Comparison of ENCODE assay signal across 8 mouse cellular contexts in the genomic region with DNA sequence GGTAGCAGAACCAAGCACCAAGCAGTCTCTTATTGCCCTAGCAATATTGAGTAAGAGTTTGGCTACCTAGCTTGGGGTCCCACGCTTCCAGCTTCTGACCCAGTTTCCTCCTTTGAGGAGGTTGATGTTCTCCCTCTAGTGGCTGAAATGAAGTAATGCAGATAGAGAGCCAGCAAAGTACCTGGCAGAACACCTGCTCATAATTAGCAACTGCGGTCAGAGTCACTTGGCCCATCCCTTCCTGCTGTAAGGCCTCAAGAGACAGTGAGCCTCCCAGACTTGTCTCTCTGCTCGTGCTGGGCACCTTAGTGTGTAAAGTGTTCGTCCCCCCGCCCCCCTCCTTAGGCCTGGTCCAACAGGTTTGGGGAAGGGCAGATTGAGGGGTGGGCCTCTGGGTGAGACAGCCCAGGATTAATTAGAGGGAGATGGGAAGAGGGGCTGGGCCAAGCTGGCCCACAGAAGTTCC. TPM values are rescaled to one million over a fixed set of nuclear protein-coding genes. Genes with fewer than 3 reads are reported as not detected.
DNase-seq lines count a peak whose midpoint lies in the region; ATAC-seq and TF ChIP-seq lines count a peak whose summit lies in the region.

No protein-coding gene starts in this region.

- H3K27ac ChIP-seq in kidney, postnatal 0 days, result no peak overlapping the region
- no peak overlapping the region for H3K27ac ChIP-seq in forebrain, postnatal 0 days (ENCODE audit: low read depth, low read length)

- no peak overlapping the region for H3K4me2 ChIP-seq in kidney, postnatal 0 days (ENCODE audit: low read length)
- no peak overlapping the region for H3K4me2 ChIP-seq in forebrain, postnatal 0 days (ENCODE audit: low read depth)

- H3K9me3 ChIP-seq in kidney, postnatal 0 days (replicated peaks; ENCODE audit: low read length), result no peaks in the 10 kb centered on the region
- no peaks in the 10 kb centered on the region for H3K9me3 ChIP-seq in forebrain, postnatal 0 days (ENCODE audit: low read length)

- H3K27me3 ChIP-seq in kidney, postnatal 0 days (ENCODE audit: insufficient read depth, low read length), result peaks cover 17% of the 10 kb centered on the region
- peaks cover 22% of the 10 kb centered on the region for H3K27me3 ChIP-seq in forebrain, postnatal 0 days (ENCODE audit: insufficient read depth, low read length)

- DNase-seq in kidney, postnatal 0 days (ENCODE audit: low spot score), result peak; percentile 75
- no peak for DNase-seq in kidney, adult 11 months
- DNase-seq in R1 (ENCODE audit: low read depth, low spot score), result peak; percentile 85
- peak; percentile 53 for DNase-seq in forebrain, postnatal 0 days
- no peak for DNase-seq in layer of hippocampus, adult 8-10 months (ENCODE audit: low spot score in 2 of 2)
- no peak for DNase-seq in layer of hippocampus, postnatal 14 days (ENCODE audit: low spot score in 2 of 2)

- peaks cover 6% of the 10 kb centered on the region; the same call in 1 of the 2 replicates for H3K4me1 ChIP-seq in kidney, postnatal 0 days (replicated peaks; ENCODE audit: insufficient read depth, low read length)
- H3K4me1 ChIP-seq in forebrain, postnatal 0 days (ENCODE audit: insufficient read depth), result no peaks in the 10 kb centered on the region

- TF ChIP-seq CTCF in kidney, postnatal 0 days (IDR thresholded peaks at IDR 0.05; ENCODE audit: low read depth), result peak; percentile 83
- TF ChIP-seq CTCF in forebrain, postnatal 0 days (IDR thresholded peaks at IDR 0.05; ENCODE audit: low read depth), result peak; percentile 78

- WGBS in kidney, postnatal 0 days, result 13% methylated on average over 5 of the region's 5 CpGs
- 12% methylated on average over 5 of the region's 5 CpGs for WGBS in forebrain, postnatal 0 days

- no peak; the same call in 1 of the 2 replicates for ATAC-seq in kidney, postnatal 0 days (replicated peaks; ENCODE audit: low FRiP score, low read depth)
- ATAC-seq in forebrain, postnatal 0 days, result 0 out of 2 replicates have a peak, but pooled peaks have one; percentile 20
- peak; percentile 74 for ATAC-seq in megakaryocyte progenitor cell, adult 5-6 weeks (replicated peaks; ENCODE audit: poor library complexity)
- ATAC-seq in frontal cortex, adult (ENCODE audit: low TSS enrichment), result no peak

- peaks cover 20% of the 10 kb centered on the region; the same call in 1 of the 2 replicates for H3K36me3 ChIP-seq in kidney, postnatal 0 days (ENCODE audit: insufficient read depth, low read length)
- H3K36me3 ChIP-seq in forebrain, postnatal 0 days (ENCODE audit: insufficient read depth), result peaks cover 19% of the 10 kb centered on the region

- no peak overlapping the region for H3K9ac ChIP-seq in kidney, postnatal 0 days (ENCODE audit: low read depth, low read length)
- H3K9ac ChIP-seq in forebrain, postnatal 0 days, result no peak overlapping the region

- no peak overlapping the region for H3K4me3 ChIP-seq in kidney, postnatal 0 days (replicated peaks; ENCODE audit: low read depth, low read length)
- H3K4me3 ChIP-seq in forebrain, postnatal 0 days (ENCODE audit: low read depth, low read length), result no peak overlapping the region

RNA-seq across cellular contexts. Expression of a gene that starts 4.3 kb away (rescaled TPM):
- polyA plus RNA-seq in kidney, postnatal 0 days (2015; fragmentation: Nextera tagmentation; extraction: Ambion mirVana), result 2.1 and 2.4 TPM in 2 replicates
- total RNA-seq in forebrain, postnatal 0 days (2014; rRNA removed), result 0.14 TPM in 1 of 2 replicates, not detected in the other
- 0.12 TPM in 1 of 2 replicates, not detected in the other for polyA plus RNA-seq in forebrain, postnatal 0 days (2015; fragmentation: Nextera tagmentation; extraction: Ambion mirVana)
- total RNA-seq in megakaryocyte progenitor cell, adult 5-6 weeks (2015), result not detected in 2 replicates
- not detected in 2 replicates for total RNA-seq in megakaryocyte progenitor cell, adult 5-6 weeks (2017)
- not detected for total RNA-seq in layer of hippocampus, adult 8-10 months (2022)
- total RNA-seq in layer of hippocampus, postnatal 14 days (2021), result not detected

RNA-seq across cellular contexts. Expression of a gene that starts 8.8 kb away (rescaled TPM):
- 116 and 120 TPM in 2 replicates for polyA plus RNA-seq in kidney, postnatal 0 days (2015; fragmentation: Nextera tagmentation; extraction: Ambion mirVana)
- 82.3 and 84.6 TPM in 2 replicates for total RNA-seq in forebrain, postnatal 0 days (2014; rRNA removed)
- 198 and 215 TPM in 2 replicates for polyA plus RNA-seq in forebrain, postnatal 0 days (2015; fragmentation: Nextera tagmentation; extraction: Ambion mirVana)
- 39.1 and 42.7 TPM in 2 replicates for total RNA-seq in megakaryocyte progenitor cell, adult 5-6 weeks (2015)
- 17.8 and 20.2 TPM in 2 replicates for total RNA-seq in megakaryocyte progenitor cell, adult 5-6 weeks (2017)
- 100 to 1,000 TPM; 104 to 122 (median 108) TPM for total RNA-seq in layer of hippocampus, adult 8-10 months (2022)
- total RNA-seq in layer of hippocampus, postnatal 14 days (2021), result 100 to 1,000 TPM; 127 to 131 TPM

RNA-seq across cellular contexts. Expression of a gene that starts 9.1 kb away (rescaled TPM):
- polyA plus RNA-seq in kidney, postnatal 0 days (2015; fragmentation: Nextera tagmentation; extraction: Ambion mirVana), result 32.3 and 35.5 TPM in 2 replicates
- total RNA-seq in forebrain, postnatal 0 days (2014; rRNA removed), result 14.7 and 18.2 TPM in 2 replicates
- 18.0 and 21.1 TPM in 2 replicates for polyA plus RNA-seq in forebrain, postnatal 0 days (2015; fragmentation: Nextera tagmentation; extraction: Ambion mirVana)
- 32.3 and 33.4 TPM in 2 replicates for total RNA-seq in megakaryocyte progenitor cell, adult 5-6 weeks (2015)
- total RNA-seq in megakaryocyte progenitor cell, adult 5-6 weeks (2017), result 45.7 and 51.2 TPM in 2 replicates
- 1 to 10 TPM; 7.0 to 8.6 (median 7.4) TPM for total RNA-seq in layer of hippocampus, adult 8-10 months (2022)
- total RNA-seq in layer of hippocampus, postnatal 14 days (2021), result 10 to 100 TPM in 1 of 2 experiments, 1 to 10 TPM in 1; 9.5 to 12.2 TPM

RNA-seq across cellular contexts. Expression of a gene that starts 12.7 kb away (rescaled TPM):
- 47.0 and 50.0 TPM in 2 replicates for polyA plus RNA-seq in kidney, postnatal 0 days (2015; fragmentation: Nextera tagmentation; extraction: Ambion mirVana)
- total RNA-seq in forebrain, postnatal 0 days (2014; rRNA removed), result 1.4 and 3.9 TPM in 2 replicates
- polyA plus RNA-seq in forebrain, postnatal 0 days (2015; fragmentation: Nextera tagmentation; extraction: Ambion mirVana), result 2.0 and 3.6 TPM in 2 replicates
- total RNA-seq in megakaryocyte progenitor cell, adult 5-6 weeks (2015), result 3.6 and 4.3 TPM in 2 replicates
- 5.9 and 7.9 TPM in 2 replicates for total RNA-seq in megakaryocyte progenitor cell, adult 5-6 weeks (2017)
- total RNA-seq in layer of hippocampus, adult 8-10 months (2022), result 1 to 10 TPM; 6.4 to 9.8 (median 7.4) TPM
- 10 to 100 TPM in 1 of 2 experiments, 1 to 10 TPM in 1; 9.5 to 10.1 TPM for total RNA-seq in layer of hippocampus, postnatal 14 days (2021)

RNA-seq across cellular contexts. Expression of a gene that starts 14.5 kb away (rescaled TPM):
- 131 and 155 TPM in 2 replicates for polyA plus RNA-seq in kidney, postnatal 0 days (2015; fragmentation: Nextera tagmentation; extraction: Ambion mirVana)
- 0.31 and 1.8 TPM in 2 replicates for total RNA-seq in forebrain, postnatal 0 days (2014; rRNA removed)
- polyA plus RNA-seq in forebrain, postnatal 0 days (2015; fragmentation: Nextera tagmentation; extraction: Ambion mirVana), result 0.39 and 0.76 TPM in 2 replicates
- total RNA-seq in megakaryocyte progenitor cell, adult 5-6 weeks (2015), result not detected in 2 replicates
- total RNA-seq in megakaryocyte progenitor cell, adult 5-6 weeks (2017), result not detected in 2 replicates
- not detected for total RNA-seq in layer of hippocampus, adult 8-10 months (2022)
- total RNA-seq in layer of hippocampus, postnatal 14 days (2021), result not detected

Comparison
In these comparisons a context has a peak if more than half of its experiments do, and no peak if none do; other contexts are left out.
1. DNase-seq: peak in kidney, postnatal 0 days (single experiment), R1 (single experiment) and forebrain, postnatal 0 days (single experiment); none in kidney, adult 11 months (single experiment), layer of hippocampus, adult 8-10 months (0 of 2) and layer of hippocampus, postnatal 14 days (0 of 2).
2. ATAC-seq: peak in forebrain, postnatal 0 days (single experiment) and megakaryocyte progenitor cell, adult 5-6 weeks (single experiment); none in kidney, postnatal 0 days (single experiment) and frontal cortex, adult (single experiment).